ENCODE assay signal across 14 mouse cellular contexts in the genomic region with DNA sequence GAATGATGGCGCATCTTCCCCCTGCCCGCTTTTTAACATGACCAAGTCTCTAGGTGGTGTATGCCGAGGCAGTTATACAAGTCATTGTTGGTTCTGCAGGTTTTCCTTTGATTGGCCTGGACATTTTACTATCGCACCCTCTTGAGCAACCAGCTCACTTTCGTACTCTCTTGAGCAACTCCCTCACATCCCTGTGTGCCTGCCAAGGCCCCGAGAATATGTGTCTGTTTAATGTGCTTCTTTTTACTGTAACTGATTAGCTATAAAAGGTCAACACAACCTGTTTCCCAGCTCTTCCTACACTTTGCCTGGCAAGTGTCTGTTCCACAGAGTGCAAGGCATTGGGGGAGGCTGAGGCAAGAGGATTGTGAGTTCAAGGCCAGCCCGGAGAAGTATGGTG.
DNase-seq lines count a peak whose midpoint lies in the region; ATAC-seq lines count a peak whose summit lies in the region.
"Had no signal": no experiment of that assay in that cellular context is flagged by ENCODE, and none has a peak within 500 bp of the region (broad histone marks: within the 10 kb centered on the region; RNA-seq: fewer than 3 reads in every experiment).

No protein-coding gene starts in this region.

- H3K4me1 ChIP-seq in heart, embryonic 12.5 days (replicated peaks) = peaks cover 65% of the 10 kb centered on the region
- H3K4me1 ChIP-seq in limb, embryonic 10.5 days = peaks cover 66% of the 10 kb centered on the region

- no peak overlapping the region for H3K4me3 ChIP-seq in heart, embryonic 12.5 days
- no peak overlapping the region for H3K4me3 ChIP-seq in limb, embryonic 10.5 days
- H3K4me3 ChIP-seq: liver, embryonic 15.5 days; neural tube, embryonic 13.5 days had no signal

- H3K4me2 ChIP-seq in heart, embryonic 12.5 days = peak overlapping the region; percentile 8; the same call in 1 of the 2 replicates
- H3K4me2 ChIP-seq: liver, embryonic 15.5 days; neural tube, embryonic 13.5 days had no signal

- WGBS in heart, embryonic 12.5 days = 74% methylated on average over 7 of the region's 7 CpGs
- 77% methylated on average over 7 of the region's 7 CpGs for WGBS in limb, embryonic 10.5 days

- H3K27ac ChIP-seq in heart, embryonic 12.5 days (ENCODE audit: poor library complexity, severe bottlenecking) = peak overlapping the region; percentile 51
- peak overlapping the region; percentile 81 for H3K27ac ChIP-seq in limb, embryonic 10.5 days
- H3K27ac ChIP-seq: liver, embryonic 15.5 days; neural tube, embryonic 13.5 days had no signal

- intact Hi-C loops in heart, postnatal 10 days (cut with DNase I) = loop anchor here (5.0 kb wide), 1 partner anchor 162 kb away; no protein-coding TSS in a partner anchor

- 0 out of 2 replicates have a peak overlapping the region, but pooled peaks have one; percentile 8 for H3K9ac ChIP-seq in heart, embryonic 12.5 days
- H3K9ac ChIP-seq: liver, embryonic 15.5 days; neural tube, embryonic 13.5 days had no signal

- H3K27me3 ChIP-seq in heart, embryonic 12.5 days (replicated peaks) = no peaks in the 10 kb centered on the region
- peaks cover 90% of the 10 kb centered on the region for H3K27me3 ChIP-seq in limb, embryonic 10.5 days (ENCODE audit: low read depth, poor library complexity, severe bottlenecking)

- H3K36me3 ChIP-seq in heart, embryonic 12.5 days = no peaks in the 10 kb centered on the region
- H3K36me3 ChIP-seq in limb, embryonic 10.5 days = no peaks in the 10 kb centered on the region
- H3K36me3 ChIP-seq: liver, embryonic 15.5 days; neural tube, embryonic 13.5 days had no signal

- DNase-seq in heart, postnatal 10 days = no peak
- DNase-seq in kidney, postnatal 36 days = peak; percentile 5 to 33
- DNase-seq in kidney, postnatal 4 days = no peak
- peak; percentile 22 for DNase-seq in adipocyte (ENCODE audit: low spot score)
- no peak for DNase-seq in limb, embryonic 10.5 days (ENCODE audit: low spot score)
- no peak for DNase-seq in B cell, adult 2 months
- DNase-seq in thymus, postnatal 36 days = no peak
- DNase-seq: cerebellum, adult 8-10 months; gastrocnemius, postnatal 14 days; thymus, postnatal 25 days had no signal

- ATAC-seq in heart, embryonic 12.5 days (ENCODE audit: insufficient number of reproducible peaks, low FRiP score) = no peak
- ATAC-seq: CD4-positive, CD25-positive, alpha-beta regulatory T cell, adult 4 months had no signal

- no peaks in the 10 kb centered on the region for H3K9me3 ChIP-seq in heart, embryonic 12.5 days (replicated peaks)
- no peaks in the 10 kb centered on the region for H3K9me3 ChIP-seq in limb, embryonic 10.5 days (replicated peaks)
- H3K9me3 ChIP-seq: liver, embryonic 15.5 days; neural tube, embryonic 13.5 days had no signal

Comparison
In these comparisons a context has a peak if more than half of its experiments do, and no peak if none do; other contexts are left out.
1. DNase-seq: peak in kidney, postnatal 36 days (2 of 2) and adipocyte (single experiment); none in heart, postnatal 10 days (0 of 2), kidney, postnatal 4 days (0 of 2), limb, embryonic 10.5 days (single experiment), B cell, adult 2 months (0 of 2) and thymus, postnatal 36 days (0 of 2).